Mouse (Mus musculus): Measurements from ENCODE around the gene Gpr152.

GRCm38 (mm10) chr19:4094348-4094747 is 45.2 kb upstream of the Gpr152 start:
- no peak for TF ChIP-seq CTCF (IDR thresholded peaks at IDR 0.05; ENCODE audit: control insufficient read depth, insufficient read depth, insufficient read length)
- TF ChIP-seq CEBPB (IDR thresholded peaks at IDR 0.05; ENCODE audit: low read depth) = no peak
- TF ChIP-seq MAX (IDR thresholded peaks at IDR 0.05) = no peak
- TF ChIP-seq MYOG (IDR thresholded peaks at IDR 0.05; ENCODE audit: control insufficient read depth, extremely low read depth, insufficient read length) = no peak
- TF ChIP-seq USF1 (IDR thresholded peaks at IDR 0.05; ENCODE audit: low read depth) = no peak

All from C2C12 (cell line).